Mouse (Mus musculus): ENCODE results near the gene Daam1. TPM values are rescaled to one million over a fixed set of nuclear protein-coding genes. Genes with fewer than 3 reads are reported as not detected.

Gene Daam1
- polyA plus RNA-seq, 1 experiment from 2014 or later: 11.2 TPM

DNA sequence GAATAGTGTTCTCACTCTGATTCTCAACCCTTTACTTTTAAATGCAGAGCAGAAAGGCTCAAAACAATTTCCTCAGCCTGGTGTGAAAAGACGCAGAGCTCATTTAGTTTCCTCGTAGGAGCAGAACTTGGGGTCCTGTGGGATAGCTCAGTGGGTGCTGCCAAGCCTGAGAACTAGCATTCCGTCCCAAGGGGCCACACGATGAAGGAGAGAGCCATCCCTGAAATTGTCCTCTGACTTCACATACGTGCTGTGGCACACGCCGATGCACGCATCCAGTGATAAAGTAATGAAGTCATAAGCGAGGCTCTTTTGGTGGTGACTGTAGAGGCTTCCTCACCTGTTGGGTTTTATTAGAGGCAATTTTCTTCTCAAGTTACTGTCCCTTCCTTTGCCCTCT lies 138.6 kb downstream of the Daam1 start:
- peaks cover 62% of the 10 kb centered on the region for H3K36me3 ChIP-seq
- H3K4me1 ChIP-seq: peaks cover 26% of the 10 kb centered on the region
- ATAC-seq: no peak
- H3K27ac ChIP-seq: no peak overlapping the region
- 90% methylated on average over 9 of the region's 9 CpGs for WGBS (ENCODE audit: insufficient replicate concordance)
- no peak overlapping the region for H3K4me2 ChIP-seq
- H3K9me3 ChIP-seq (replicated peaks): no peaks in the 10 kb centered on the region
- no peaks in the 10 kb centered on the region for H3K27me3 ChIP-seq (replicated peaks)
- H3K4me3 ChIP-seq: no peak overlapping the region
- H3K9ac ChIP-seq: no peak overlapping the region

GRCm38 (mm10) chr12:71969941-71970629 lies 139.2 kb downstream of the Daam1 start:
- H3K9me3 ChIP-seq (replicated peaks): no peaks in the 10 kb centered on the region
- 83% methylated on average over 12 of the region's 12 CpGs for WGBS (ENCODE audit: insufficient replicate concordance)
- no peaks in the 10 kb centered on the region for H3K27me3 ChIP-seq (replicated peaks)
- H3K4me3 ChIP-seq: no peak overlapping the region
- no peak overlapping the region for H3K9ac ChIP-seq
- ATAC-seq: no peak
- H3K4me2 ChIP-seq: no peak overlapping the region
- peaks cover 26% of the 10 kb centered on the region for H3K4me1 ChIP-seq
- H3K36me3 ChIP-seq: peaks cover 69% of the 10 kb centered on the region
- H3K27ac ChIP-seq: no peak overlapping the region

GRCm38 (mm10) chr12:71970791-71971654 lies 140.1 kb downstream of the Daam1 start:
- Histone ChIP-seq H3K4me2 (no peak overlapping the region), H3K4me3 (no peak overlapping the region), H3K9ac (no peak overlapping the region), H3K27ac (no peak overlapping the region), H3K9me3 (replicated peaks) (no peaks in the 10 kb centered on the region), H3K36me3 (peaks cover 78% of the 10 kb centered on the region), H3K4me1 (peaks cover 26% of the 10 kb centered on the region), H3K27me3 (replicated peaks) (no peaks in the 10 kb centered on the region)
- WGBS (ENCODE audit: insufficient replicate concordance): 61% methylated on average over 9 of the region's 9 CpGs
- peak; percentile 73 for ATAC-seq

GRCm38 (mm10) chr12:71972126-71972525 lies 141.2 kb downstream of the Daam1 start:
- Histone ChIP-seq H3K4me3 (no peak overlapping the region), H3K4me2 (no peak overlapping the region), H3K27ac (no peak overlapping the region), H3K9ac (no peak overlapping the region), H3K4me1 (peaks cover 36% of the 10 kb centered on the region), H3K9me3 (replicated peaks) (no peaks in the 10 kb centered on the region), H3K27me3 (replicated peaks) (no peaks in the 10 kb centered on the region), H3K36me3 (peaks cover 89% of the 10 kb centered on the region)
- no peak for ATAC-seq
- WGBS (ENCODE audit: insufficient replicate concordance): 63% methylated on average over 5 of the region's 5 CpGs

DNA sequence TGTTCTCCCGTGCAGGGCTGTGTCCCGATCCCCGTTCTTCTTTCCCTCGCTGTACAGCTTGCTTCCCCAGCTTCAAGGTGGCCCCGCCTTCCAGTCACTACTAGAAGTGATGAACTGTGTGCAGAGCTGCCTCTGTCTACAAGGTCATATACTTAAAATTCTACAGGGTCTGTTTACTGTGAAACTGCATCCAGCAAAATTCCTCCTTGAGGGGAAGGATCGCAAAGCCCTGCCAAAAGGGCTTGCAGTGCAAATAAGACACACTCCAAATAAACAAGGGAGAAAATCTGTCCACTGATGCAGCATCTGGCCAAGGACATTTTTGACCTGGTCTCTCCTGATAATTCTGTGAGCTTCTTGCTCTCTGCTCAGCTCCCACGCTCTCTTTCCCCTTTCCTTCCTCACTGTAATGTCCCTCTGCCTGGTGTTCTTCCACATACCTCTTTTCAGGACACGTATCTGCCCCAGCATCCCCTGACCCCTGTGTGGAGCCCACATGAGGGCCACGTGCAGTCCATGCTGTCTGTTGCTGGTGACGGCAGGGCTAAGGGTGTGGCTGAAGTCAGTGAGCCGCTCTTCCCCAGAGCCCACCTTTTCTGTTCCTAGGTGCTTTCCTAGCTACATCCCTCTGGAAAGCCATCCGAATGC lies 141.9 kb downstream of the Daam1 start:
- no peak for ATAC-seq
- Histone ChIP-seq H3K27ac (no peak overlapping the region), H3K4me1 (peaks cover 42% of the 10 kb centered on the region), H3K36me3 (peaks cover 93% of the 10 kb centered on the region), H3K9me3 (replicated peaks) (no peaks in the 10 kb centered on the region), H3K4me2 (no peak overlapping the region), H3K27me3 (replicated peaks) (no peaks in the 10 kb centered on the region), H3K4me3 (no peak overlapping the region), H3K9ac (no peak overlapping the region)
- WGBS (ENCODE audit: insufficient replicate concordance): 79% methylated on average over 12 of the region's 12 CpGs

- ATAC-seq: no peak
- no peak overlapping the region for H3K9ac ChIP-seq
- no peaks in the 10 kb centered on the region for H3K27me3 ChIP-seq (replicated peaks)
- no peak overlapping the region for H3K27ac ChIP-seq
- 72% methylated on average over 9 of the region's 9 CpGs for WGBS (ENCODE audit: insufficient replicate concordance)
- no peak overlapping the region for H3K4me3 ChIP-seq
- H3K4me2 ChIP-seq: no peak overlapping the region
- H3K4me1 ChIP-seq: peaks cover 51% of the 10 kb centered on the region
- peaks cover 95% of the 10 kb centered on the region for H3K36me3 ChIP-seq
- H3K9me3 ChIP-seq (replicated peaks): no peaks in the 10 kb centered on the region
These were observed 142.7 kb downstream of the Daam1 start for GRCm38 (mm10) chr12:71973577-71973976.

DNA sequence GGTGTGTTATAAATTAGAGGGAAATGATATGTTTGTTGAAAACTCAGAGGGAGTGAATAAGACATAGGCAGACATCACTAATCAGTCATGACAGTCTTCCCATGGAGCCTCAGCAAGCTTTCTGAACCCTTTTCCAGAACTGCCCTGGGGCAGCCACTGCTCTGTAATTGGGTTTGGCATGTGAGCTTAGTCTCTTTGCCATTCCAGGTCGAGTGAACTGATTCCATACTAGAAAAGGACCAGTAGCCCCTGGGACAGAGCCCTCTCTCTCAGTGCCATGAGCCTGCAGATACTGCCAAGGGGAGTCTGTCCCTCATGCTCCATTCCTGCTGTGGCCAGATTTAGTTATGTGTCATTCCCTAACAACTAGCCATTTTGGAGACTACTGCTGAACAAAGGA lies 144.7 kb downstream of the Daam1 start:
- peaks cover 96% of the 10 kb centered on the region for H3K36me3 ChIP-seq
- H3K27me3 ChIP-seq (replicated peaks): no peaks in the 10 kb centered on the region
- no peak for ATAC-seq
- no peak overlapping the region for H3K4me3 ChIP-seq
- peaks cover 57% of the 10 kb centered on the region for H3K4me1 ChIP-seq
- H3K9me3 ChIP-seq (replicated peaks): no peaks in the 10 kb centered on the region
- no peak overlapping the region for H3K9ac ChIP-seq
- H3K27ac ChIP-seq: no peak overlapping the region
- no peak overlapping the region for H3K4me2 ChIP-seq
- WGBS (ENCODE audit: insufficient replicate concordance): 50% methylated on average over 1 of the region's 1 CpGs

DNA sequence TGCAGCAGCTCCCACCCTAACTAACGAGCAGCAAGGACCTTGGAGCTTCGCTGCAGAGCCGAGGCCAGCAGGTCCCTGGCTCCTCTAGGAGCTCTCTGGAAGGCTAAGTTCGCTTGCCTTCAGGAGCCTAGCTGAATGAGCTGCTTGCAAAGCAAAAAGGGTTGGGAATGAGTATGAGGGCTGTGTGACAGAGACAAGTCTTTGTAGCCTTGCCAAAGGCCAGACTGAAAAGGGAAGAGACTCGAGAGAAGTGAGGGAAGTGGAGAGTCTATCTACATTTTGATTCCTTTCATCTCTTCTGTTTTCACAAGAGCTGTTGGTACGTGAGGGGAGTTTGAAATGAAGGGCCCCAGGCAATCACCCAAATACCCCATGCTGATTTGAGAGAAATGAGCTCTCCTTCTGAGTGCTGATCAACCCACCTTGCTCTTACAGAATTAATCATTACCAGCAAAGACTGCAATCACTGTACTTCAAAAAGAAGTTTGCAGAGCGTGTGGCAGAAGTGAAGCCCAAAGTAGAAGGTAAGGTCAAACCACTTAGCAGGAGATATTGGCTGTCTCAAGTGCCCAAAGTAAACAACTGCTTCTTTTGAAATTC lies 145.6 kb downstream of the Daam1 start:
- 73% methylated on average over 7 of the region's 7 CpGs for WGBS (ENCODE audit: insufficient replicate concordance)

GRCm38 (mm10) chr12:71977364-71977763 lies 146.5 kb downstream of the Daam1 start:
- 87% methylated on average over 7 of the region's 7 CpGs for WGBS (ENCODE audit: insufficient replicate concordance)
- H3K4me2 ChIP-seq: no peak overlapping the region
- H3K9me3 ChIP-seq (replicated peaks): no peaks in the 10 kb centered on the region
- H3K36me3 ChIP-seq: peaks cover 95% of the 10 kb centered on the region
- H3K9ac ChIP-seq: no peak overlapping the region
- no peak overlapping the region for H3K4me3 ChIP-seq
- ATAC-seq: no peak
- peaks cover 44% of the 10 kb centered on the region for H3K4me1 ChIP-seq
- no peaks in the 10 kb centered on the region for H3K27me3 ChIP-seq (replicated peaks)
- no peak overlapping the region for H3K27ac ChIP-seq

More for the DNA sequence above, 145.6 kb downstream of the Daam1 start:
- no peak for ATAC-seq
- no peak overlapping the region for H3K27ac ChIP-seq
- H3K9ac ChIP-seq: no peak overlapping the region
- H3K4me3 ChIP-seq: no peak overlapping the region
- no peaks in the 10 kb centered on the region for H3K27me3 ChIP-seq (replicated peaks)
- no peaks in the 10 kb centered on the region for H3K9me3 ChIP-seq (replicated peaks)
- peaks cover 96% of the 10 kb centered on the region for H3K36me3 ChIP-seq
- no peak overlapping the region for H3K4me2 ChIP-seq
- H3K4me1 ChIP-seq: peaks cover 49% of the 10 kb centered on the region

DNA sequence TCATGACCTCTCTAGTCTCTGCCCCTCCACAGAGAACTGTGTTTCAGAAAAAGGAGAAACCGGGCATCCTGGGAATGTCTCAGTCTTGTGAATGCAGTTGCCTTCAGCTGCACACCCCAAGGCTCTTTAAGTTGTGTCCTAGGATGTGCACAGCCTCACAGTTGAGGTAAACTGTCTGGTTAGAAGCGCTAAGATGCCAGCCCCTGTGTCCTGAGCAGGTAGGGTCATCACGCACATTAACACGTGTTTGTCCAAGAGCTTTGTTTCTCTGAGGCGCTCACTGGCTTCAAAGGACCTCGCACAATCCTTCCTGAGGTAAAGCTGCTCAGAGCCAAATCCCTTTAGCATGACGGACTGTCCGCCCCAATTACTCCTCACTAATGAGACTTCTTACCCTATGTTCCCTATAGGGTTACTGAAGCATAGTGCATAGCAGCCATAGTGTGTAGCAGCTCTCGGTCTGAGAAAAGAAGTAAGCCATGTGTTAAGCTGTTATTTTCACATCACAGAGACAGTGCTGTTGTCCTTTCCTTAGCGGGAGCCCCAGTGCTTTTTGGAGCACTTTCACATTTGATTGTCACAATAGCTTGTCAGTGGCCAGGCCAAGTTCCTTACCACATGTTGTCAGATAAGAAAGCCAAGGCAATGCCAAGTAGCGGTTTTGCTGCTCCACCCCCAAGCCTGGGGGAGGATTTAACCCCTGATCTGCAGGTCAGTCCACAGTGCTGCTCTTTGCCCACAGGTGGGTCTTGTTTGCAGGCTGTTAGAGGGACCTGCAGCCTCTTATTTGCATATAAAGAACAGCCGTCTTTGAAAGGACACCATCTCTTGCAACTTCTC lies 147.9 kb downstream of the Daam1 start:
- H3K9me3 ChIP-seq (replicated peaks): no peaks in the 10 kb centered on the region
- no peaks in the 10 kb centered on the region for H3K27me3 ChIP-seq (replicated peaks)
- peak overlapping the region; percentile 70 for H3K27ac ChIP-seq
- peak overlapping the region; percentile 55 for H3K4me2 ChIP-seq
- H3K4me1 ChIP-seq: peaks cover 44% of the 10 kb centered on the region
- H3K4me3 ChIP-seq: peak overlapping the region; percentile 15
- peak; percentile 78 for ATAC-seq
- peaks cover 95% of the 10 kb centered on the region for H3K36me3 ChIP-seq
- WGBS (ENCODE audit: insufficient replicate concordance): 36% methylated on average over 12 of the region's 12 CpGs
- peak overlapping the region; percentile 53 for H3K9ac ChIP-seq

DNA sequence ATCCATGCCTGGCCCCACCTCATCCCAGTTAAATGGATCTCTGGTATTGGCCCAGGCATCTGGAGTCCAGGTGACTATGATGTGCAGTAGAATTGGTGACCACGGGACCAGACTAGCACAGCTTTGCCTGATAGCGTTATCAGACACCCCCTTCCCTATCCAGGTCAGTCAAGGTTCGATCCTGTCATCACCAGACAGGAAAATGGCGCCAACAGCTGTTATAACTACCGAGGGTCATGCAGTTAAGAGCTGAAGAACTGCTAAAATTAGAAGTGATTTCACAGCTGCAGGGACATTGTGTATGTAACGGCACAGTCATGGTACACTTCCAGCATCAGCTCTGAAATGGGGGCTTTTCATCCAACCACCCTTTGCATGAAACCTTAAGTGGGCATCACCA lies 149.3 kb downstream of the Daam1 start:
- Histone ChIP-seq H3K4me2 (no peak overlapping the region), H3K27me3 (replicated peaks) (no peaks in the 10 kb centered on the region), H3K4me1 (peaks cover 44% of the 10 kb centered on the region), H3K4me3 (no peak overlapping the region), H3K9ac (no peak overlapping the region), H3K9me3 (replicated peaks) (no peaks in the 10 kb centered on the region), H3K36me3 (peaks cover 95% of the 10 kb centered on the region), H3K27ac (no peak overlapping the region)
- WGBS (ENCODE audit: insufficient replicate concordance): 33% methylated on average over 6 of the region's 6 CpGs
- no peak for ATAC-seq
